Mouse (Mus musculus) MEL (cell line): Measurements from ENCODE around the gene Myocd. TPM values are rescaled to one million over a fixed set of nuclear protein-coding genes. Genes with fewer than 3 reads are reported as not detected.

Experiments used
- DNase-seq: peaks from one replicate; pipeline ENCODE4 v3.0.0; 2011; ENCODE audit warnings: low read depth, low spot score
- H3K27ac ChIP-seq: 2 replicates; pipeline ENCODE4 v1.5.1; 2012; ENCODE audit warnings: low read depth, mild to moderate bottlenecking, control low read depth, low read length, moderate library complexity; ENCODE audit not compliant: control insufficient read depth
- H3K27me3 ChIP-seq, 2 experiments: fragments of 150-350 bp in 1 of 2; sonication (generic) in 1 of 2; 2 replicates each; pipeline ENCODE4 v1.6.1; 2012; ENCODE audit warnings: low read length in 2 of 2, mild to moderate bottlenecking in 2 of 2, improper control_type of control experiment in 1 of 2, moderate library complexity in 1 of 2; ENCODE audit not compliant: insufficient read depth in 2 of 2, control insufficient read depth in 1 of 2
- H3K36me3 ChIP-seq, 2 experiments: 2 replicates each; pipeline ENCODE4 v1.6.1; 2012 to 2014; ENCODE audit warnings: low read length in 2 of 2, improper control_type of control experiment in 1 of 2, inconsistent platforms in 1 of 2, mild to moderate bottlenecking in 1 of 2; ENCODE audit not compliant: insufficient read depth in 2 of 2, control insufficient read depth in 1 of 2
- H3K4me1 ChIP-seq, 2 experiments: fragments of 150-350 bp in 1 of 2; sonication (generic) in 1 of 2; 2 replicates each; pipeline ENCODE4 v1.6.1; 2012; ENCODE audit warnings: low read length in 2 of 2, improper control_type of control experiment in 1 of 2, mild to moderate bottlenecking in 1 of 2; ENCODE audit not compliant: insufficient read depth in 2 of 2, control insufficient read depth in 1 of 2
- H3K4me3 ChIP-seq, 2 experiments: fragments of 150-350 bp in 1 of 2; sonication (generic) in 1 of 2; 2 replicates each; pipeline ENCODE4 v1.5.1; 2012; ENCODE audit warnings: low read depth in 2 of 2, low read length in 2 of 2, mild to moderate bottlenecking in 2 of 2, moderate library complexity in 2 of 2, control low read depth in 1 of 2, improper control_type of control experiment in 1 of 2; ENCODE audit not compliant: control insufficient read depth in 1 of 2, insufficient read depth in 1 of 2
- H3K79me2 ChIP-seq: 2 replicates; pipeline ENCODE4 v1.6.1; 2012; ENCODE audit warnings: mild to moderate bottlenecking, low read length, moderate library complexity; ENCODE audit not compliant: control insufficient read depth, poor library complexity, insufficient read depth
- H3K9ac ChIP-seq: 2 replicates; pipeline ENCODE4 v1.6.1; 2012; ENCODE audit warnings: low read depth, mild to moderate bottlenecking, control low read depth, low read length, moderate library complexity; ENCODE audit not compliant: control insufficient read depth, poor library complexity, severe bottlenecking
- H3K9me3 ChIP-seq: fragments of 150-350 bp; sonication (generic); replicated peaks from 2 replicates; pipeline ENCODE4 v1.6.1; 2012; ENCODE audit warnings: mild to moderate bottlenecking, low read length, improper control_type of control experiment, moderate library complexity; ENCODE audit not compliant: insufficient read depth
- BHLHE40 ChIP-seq: IDR thresholded peaks from 2 replicates; pipeline ENCODE4 v1.6.1; 2012; ENCODE audit warnings: low read depth, mild to moderate bottlenecking, inconsistent platforms, low read length, improper control_type of control experiment, borderline replicate concordance
- CHD2 ChIP-seq: IDR thresholded peaks from 2 replicates; pipeline ENCODE4 v1.6.1; 2011; ENCODE audit warnings: low read length, improper control_type of control experiment
- CTCF ChIP-seq, 3 experiments: IDR thresholded peaks in 2 of 3; conservative IDR thresholded peaks in 1 of 3; 2 replicates each; pipeline ENCODE4 v1.5.1; 2011 to 2012; ENCODE audit warnings: low read length in 3 of 3, low read depth in 2 of 3, mild to moderate bottlenecking in 2 of 3, improper control_type of control experiment in 1 of 3, inconsistent platforms in 1 of 3, mixed read lengths in 1 of 3, moderate library complexity in 1 of 3; ENCODE audit not compliant: control insufficient read depth in 1 of 3, insufficient read depth in 1 of 3, poor library complexity in 1 of 3, severe bottlenecking in 1 of 3
- ELF1 ChIP-seq: IDR thresholded peaks from 2 replicates; pipeline ENCODE4 v1.6.1; 2014; ENCODE audit warnings: low read depth, mild to moderate bottlenecking, inconsistent platforms, low read length, improper control_type of control experiment, moderate library complexity
- EP300 ChIP-seq, 2 experiments: IDR thresholded peaks; 2 replicates each; pipeline ENCODE4 v1.6.1; 2011; ENCODE audit warnings: improper control_type of control experiment in 2 of 2, low read length in 2 of 2, low read depth in 1 of 2, mild to moderate bottlenecking in 1 of 2
- ETS1 ChIP-seq: IDR thresholded peaks from 2 replicates; pipeline ENCODE4 v1.6.1; 2012; ENCODE audit warnings: low read depth, mild to moderate bottlenecking, inconsistent platforms, low read length, improper control_type of control experiment, moderate library complexity
- GATA1 ChIP-seq: IDR thresholded peaks from 2 replicates; pipeline ENCODE4 v1.6.1; 2011; ENCODE audit warnings: low read depth, low read length, improper control_type of control experiment
- HCFC1 ChIP-seq: IDR thresholded peaks from 2 replicates; pipeline ENCODE4 v1.6.1; 2012; ENCODE audit warnings: low read depth, mild to moderate bottlenecking, inconsistent platforms, low read length, improper control_type of control experiment, moderate library complexity
- JUND ChIP-seq: IDR thresholded peaks from 2 replicates; pipeline ENCODE4 v1.6.1; 2011; ENCODE audit warnings: low read depth, mild to moderate bottlenecking, improper control_type of control experiment, low read length
- MAFK ChIP-seq: IDR thresholded peaks from 2 replicates; pipeline ENCODE4 v1.6.1; 2011; ENCODE audit warnings: low read depth, mild to moderate bottlenecking, low read length, improper control_type of control experiment, borderline replicate concordance
- MAX ChIP-seq: IDR thresholded peaks from 2 replicates; pipeline ENCODE4 v1.6.1; 2011; ENCODE audit warnings: low read length, improper control_type of control experiment
- MAZ ChIP-seq: IDR thresholded peaks from 2 replicates; pipeline ENCODE4 v1.6.1; 2012; ENCODE audit warnings: low read depth, mild to moderate bottlenecking, inconsistent platforms, low read length, improper control_type of control experiment
- MXI1 ChIP-seq: IDR thresholded peaks from 2 replicates; pipeline ENCODE4 v1.6.1; 2011; ENCODE audit warnings: mild to moderate bottlenecking, low read depth, low read length, improper control_type of control experiment
- MYB ChIP-seq: IDR thresholded peaks from 2 replicates; pipeline ENCODE4 v1.6.1; 2011; ENCODE audit warnings: mild to moderate bottlenecking, low read depth, low read length, improper control_type of control experiment
- NRF1 ChIP-seq: IDR thresholded peaks from 2 replicates; pipeline ENCODE4 v1.6.1; 2014; ENCODE audit warnings: low read depth, mild to moderate bottlenecking, inconsistent platforms, low read length, improper control_type of control experiment, moderate library complexity; ENCODE audit not compliant: poor library complexity, insufficient read depth, severe bottlenecking
- POLR2A ChIP-seq, 2 experiments: IDR thresholded peaks; 2 replicates each; pipeline ENCODE4 v1.6.1; 2011 to 2012; ENCODE audit warnings: low read length in 2 of 2, mild to moderate bottlenecking in 2 of 2, control low read depth in 1 of 2, improper control_type of control experiment in 1 of 2, low read depth in 1 of 2, moderate library complexity in 1 of 2; ENCODE audit not compliant: control insufficient read depth in 1 of 2, insufficient read depth in 1 of 2, poor library complexity in 1 of 2
- POLR2AphosphoS2 ChIP-seq: IDR thresholded peaks from 2 replicates; pipeline ENCODE4 v1.6.1; 2011; ENCODE audit warnings: low read length, improper control_type of control experiment
- POLR2AphosphoS5 ChIP-seq: IDR thresholded peaks from 2 replicates; pipeline ENCODE4 v1.6.1; 2012; ENCODE audit warnings: low read depth, borderline replicate concordance, mild to moderate bottlenecking, inconsistent platforms, low read length, moderate library complexity, mixed read lengths
- RAD21 ChIP-seq: IDR thresholded peaks from 2 replicates; pipeline ENCODE4 v1.6.1; 2011; ENCODE audit warnings: mild to moderate bottlenecking, low read depth, low read length, improper control_type of control experiment
- RCOR1 ChIP-seq: IDR thresholded peaks from 2 replicates; pipeline ENCODE4 v1.6.1; 2012; ENCODE audit warnings: low read depth, mild to moderate bottlenecking, inconsistent platforms, low read length, improper control_type of control experiment
- SIN3A ChIP-seq: IDR thresholded peaks from 2 replicates; pipeline ENCODE4 v1.6.1; 2012; ENCODE audit warnings: low read length, improper control_type of control experiment, inconsistent platforms
- SMC3 ChIP-seq: IDR thresholded peaks from 2 replicates; pipeline ENCODE4 v1.6.1; 2011; ENCODE audit warnings: low read depth, low read length, improper control_type of control experiment
- TAL1 ChIP-seq: IDR thresholded peaks from 2 replicates; pipeline ENCODE4 v1.6.1; 2012; ENCODE audit warnings: mild to moderate bottlenecking, inconsistent platforms, low read length, moderate library complexity, mixed read lengths
- UBTF ChIP-seq: IDR thresholded peaks from 2 replicates; pipeline ENCODE4 v1.6.1; 2012; ENCODE audit warnings: low read depth, mild to moderate bottlenecking, inconsistent platforms, low read length, improper control_type of control experiment, moderate library complexity, borderline replicate concordance; ENCODE audit not compliant: insufficient read depth
- USF1 ChIP-seq: IDR thresholded peaks from 2 replicates; pipeline ENCODE4 v1.6.1; 2014; ENCODE audit warnings: low read depth, mild to moderate bottlenecking, inconsistent platforms, low read length, improper control_type of control experiment, moderate library complexity
- USF2 ChIP-seq, 2 experiments: IDR thresholded peaks; 2 replicates each; pipeline ENCODE4 v1.6.1; 2011 to 2012; ENCODE audit warnings: improper control_type of control experiment in 2 of 2, low read length in 2 of 2, borderline replicate concordance in 1 of 2, inconsistent platforms in 1 of 2, low read depth in 1 of 2, mild to moderate bottlenecking in 1 of 2; ENCODE audit not compliant: insufficient read depth in 1 of 2
- ZKSCAN1 ChIP-seq: IDR thresholded peaks from 2 replicates; pipeline ENCODE4 v1.6.1; 2012; ENCODE audit warnings: low read depth, mild to moderate bottlenecking, inconsistent platforms, low read length, improper control_type of control experiment, moderate library complexity
- ZMIZ1 ChIP-seq: IDR thresholded peaks from 2 replicates; pipeline ENCODE4 v1.6.1; 2012; ENCODE audit warnings: low read depth, mild to moderate bottlenecking, inconsistent platforms, low read length, improper control_type of control experiment, moderate library complexity
- ZNF384 ChIP-seq: IDR thresholded peaks from 2 replicates; pipeline ENCODE4 v1.6.1; 2012; ENCODE audit warnings: low read depth, mild to moderate bottlenecking, inconsistent platforms, low read length, improper control_type of control experiment
- polyA plus RNA-seq, 2 experiments: library from polyadenylated mRNA; stranded (reverse) in 1 of 2; unstranded in 1 of 2; fragments of >175 nt in 1 of 2; fragments of >200 nt in 1 of 2; gene quantifications; 2 replicates each; pipeline versions ENCODE4 v1.2.1 to v1.2.4; 2012; ENCODE audit warnings: low replicate concordance in 2 of 2, low read depth in 1 of 2; ENCODE audit not compliant: insufficient read length in 2 of 2, insufficient read depth in 1 of 2, missing spikeins in 1 of 2
- total RNA-seq: library from RNA; depleted of rRNA; stranded (reverse); fragments of 300-350 nt; gene quantifications from 2 replicates; pipeline ENCODE4 v1.2.3, GENCODE M21; 2012; rRNA removed

The Myocd gene
- total RNA-seq (not detected in 2 replicates), polyA plus RNA-seq (not detected)

DNA sequence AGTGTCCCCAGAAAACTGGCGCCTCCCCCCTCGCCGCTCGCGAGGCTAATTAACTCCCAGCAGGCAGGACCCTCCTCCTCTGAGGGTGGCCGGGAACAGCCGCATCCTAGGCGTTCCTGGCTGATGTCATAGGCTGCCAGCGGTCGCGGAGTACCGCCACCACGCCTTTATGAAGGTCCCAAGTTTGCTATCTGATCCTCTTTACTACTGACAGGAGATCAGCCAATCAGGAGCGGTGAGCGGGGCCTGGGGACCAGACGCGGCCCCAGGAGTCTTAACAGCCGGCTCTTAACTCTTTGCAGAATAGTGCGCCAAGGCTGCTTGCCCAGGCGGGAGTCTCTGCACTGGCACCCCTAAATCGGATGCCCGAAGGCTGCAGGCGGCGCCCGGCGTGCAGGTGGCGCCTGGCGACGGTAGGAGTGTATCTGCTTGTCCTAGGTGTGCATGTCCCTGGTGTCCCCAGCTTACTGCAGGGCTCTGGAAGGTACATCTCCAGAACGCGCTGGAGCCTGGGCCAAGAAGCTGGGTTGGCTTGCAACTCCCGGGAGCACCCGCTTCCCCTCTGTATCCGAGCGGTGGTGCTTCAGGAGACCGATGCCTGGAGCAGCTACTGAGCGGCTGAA, at the start of gene Myocd:
TSS of gene Myocd (minus strand) at position 139 of the 623 bp plus-strand sequence.
- H3K9me3 ChIP-seq, result no peaks in the 10 kb centered on the region; the same call in 1 of the 2 replicates
- no peak for DNase-seq
- no peak within 1 kb of the TSS for H3K9ac ChIP-seq
- H3K79me2 ChIP-seq, result no peaks in the 10 kb centered on the region
- H3K4me1 ChIP-seq, result no peaks in the 10 kb centered on the region
- no peak within 1 kb of the TSS for H3K4me3 ChIP-seq
- H3K36me3 ChIP-seq, result no peaks in the 10 kb centered on the region
- no peak within 1 kb of the TSS for H3K27ac ChIP-seq
- H3K27me3 ChIP-seq, result no peaks in the 10 kb centered on the region
- no peak for TF ChIP-seq MAFK
- TF ChIP-seq RAD21, result no peak
- no peak for TF ChIP-seq USF2 (IDR thresholded peaks at IDR 0.05; ENCODE audit: borderline replicate concordance in 1 of 2, insufficient read depth in 1 of 2, low read depth in 1 of 2, low read length in 2 of 2)
- no peak for TF ChIP-seq CHD2
- no peak for TF ChIP-seq MAZ
- TF ChIP-seq RCOR1, result no peak
- no peak for TF ChIP-seq SIN3A
- no peak for TF ChIP-seq ZNF384
- TF ChIP-seq GATA1, result no peak
- no peak for TF ChIP-seq SMC3
- no peak for TF ChIP-seq MXI1
- TF ChIP-seq MAX, result no peak
- TF ChIP-seq ZMIZ1, result no peak
- no peak for TF ChIP-seq EP300 (IDR thresholded peaks at IDR 0.05; ENCODE audit: low read depth in 1 of 2, low read length in 2 of 2)
- TF ChIP-seq UBTF, result no peak
- TF ChIP-seq CTCF (IDR thresholded peaks at IDR 0.05 in 2 of 3, conservative IDR thresholded peaks at IDR 0.05 in 1 of 3; ENCODE audit: control insufficient read depth in 1 of 3, insufficient read depth in 1 of 3, low read depth in 2 of 3, low read length in 3 of 3, poor library complexity in 1 of 3, severe bottlenecking in 1 of 3), result no peak
- TF ChIP-seq USF1, result no peak
- TF ChIP-seq ELF1, result no peak
- TF ChIP-seq POLR2AphosphoS5, result no peak

DNA sequence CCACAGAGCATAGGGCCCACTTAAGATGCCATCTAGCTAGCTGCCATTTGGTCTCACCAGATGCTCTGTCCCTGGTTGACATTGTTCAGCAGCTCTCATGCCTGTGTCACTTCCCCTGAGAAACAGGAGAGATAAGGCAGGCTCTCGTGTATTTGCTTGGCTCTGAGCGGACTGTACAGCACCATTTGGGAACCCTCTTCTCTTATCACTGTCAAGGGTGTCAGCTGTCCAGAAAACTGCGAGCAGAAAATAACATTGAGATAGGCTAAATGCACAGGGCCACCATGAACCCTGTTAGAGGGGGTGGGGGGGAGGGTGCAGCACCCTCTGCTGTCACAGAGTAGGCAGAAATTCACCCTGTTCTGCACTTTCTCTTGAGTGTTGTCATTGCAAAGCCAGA, 34.0 kb upstream of the Myocd start:
- Histone ChIP-seq H3K36me3 (no peaks in the 10 kb centered on the region), H3K79me2 (no peaks in the 10 kb centered on the region), H3K9me3 (no peaks in the 10 kb centered on the region), H3K9ac (no peak overlapping the region), H3K4me1 (no peaks in the 10 kb centered on the region), H3K27me3 (no peaks in the 10 kb centered on the region), H3K27ac (no peak overlapping the region), H3K4me3 (no peak overlapping the region)
- DNase-seq, result no peak
- TF ChIP-seq MXI1 (no peak), MYB (no peak), ETS1 (no peak), UBTF (no peak), JUND (no peak), BHLHE40 (no peak), RAD21 (no peak), ZMIZ1 (no peak), ZKSCAN1 (no peak), ELF1 (no peak), SMC3 (no peak), POLR2AphosphoS2 (no peak), POLR2A (IDR thresholded peaks at IDR 0.05; ENCODE audit: control insufficient read depth in 1 of 2, insufficient read depth in 1 of 2, low read depth in 1 of 2, low read length in 2 of 2, poor library complexity in 1 of 2) (no peak), TAL1 (no peak), POLR2AphosphoS5 (no peak), HCFC1 (no peak), NRF1 (no peak)
